Mouse (Mus musculus) neural tube, embryonic 12.5 days (tissue): ENCODE measurements around the gene Phf11b. TPM values are rescaled to one million over a fixed set of nuclear protein-coding genes. Genes with fewer than 3 reads are reported as not detected.
"Not testable (repeated sequence)": the region's sequence is repeated elsewhere in the genome, so short reads cannot be mapped to it uniquely, and the experiment has no call there.

Experiments used
- ATAC-seq: fragments of 200-750 bp; cut with Nextera tagmentation; 2 replicates; pipeline ENCODE4 v1.8.0; 2017; ENCODE audit warnings: low read depth, mild to moderate bottlenecking, moderate TSS enrichment, moderate library complexity; ENCODE audit not compliant: low FRiP score
- H3K27ac ChIP-seq: fragments of 300-500 bp; sonication (generic); 2 replicates; pipeline ENCODE4 v1.5.1; 2016
- H3K27me3 ChIP-seq: fragments of 300-500 bp; sonication (generic); replicated peaks from 2 replicates; pipeline ENCODE4 v1.6.1; 2016; ENCODE audit warnings: mild to moderate bottlenecking
- H3K36me3 ChIP-seq: fragments of 300-500 bp; sonication (generic); 2 replicates; pipeline ENCODE4 v1.6.1; 2016; ENCODE audit warnings: mild to moderate bottlenecking
- H3K4me1 ChIP-seq: fragments of 300-500 bp; sonication (generic); 2 replicates; pipeline ENCODE4 v1.6.1; 2016
- H3K4me2 ChIP-seq: fragments of 300-500 bp; sonication (generic); replicated peaks from 2 replicates; pipeline ENCODE4 v1.6.1; 2016; ENCODE audit warnings: mild to moderate bottlenecking
- H3K4me3 ChIP-seq: fragments of 300-500 bp; sonication (generic); 2 replicates; pipeline ENCODE4 v1.5.1; 2016
- H3K9ac ChIP-seq: fragments of 300-500 bp; sonication (generic); 2 replicates; pipeline ENCODE4 v1.6.1; 2016; ENCODE audit warnings: mild to moderate bottlenecking
- H3K9me3 ChIP-seq: fragments of 300-500 bp; sonication (generic); 2 replicates; pipeline ENCODE4 v1.6.1; 2016; ENCODE audit warnings: mild to moderate bottlenecking
- WGBS: fragments of 180-500 bp; shearing (Covaris S2); methylation state at CpG from one replicate; pipeline ENCODE4 v1.1.7; 2016; 5-methylcytosine and 5-hydroxymethylcytosine counted together
- polyA plus RNA-seq: library from polyadenylated mRNA; unstranded; fragments of >200 nt; fragmentation: Nextera tagmentation; extraction: Ambion mirVana; gene quantifications from 2 replicates; pipeline ENCODE4 v1.2.1, GENCODE M21; 2016

The Phf11b gene
- polyA plus RNA-seq, 1 experiment from 2014 or later: 0.33 TPM

DNA sequence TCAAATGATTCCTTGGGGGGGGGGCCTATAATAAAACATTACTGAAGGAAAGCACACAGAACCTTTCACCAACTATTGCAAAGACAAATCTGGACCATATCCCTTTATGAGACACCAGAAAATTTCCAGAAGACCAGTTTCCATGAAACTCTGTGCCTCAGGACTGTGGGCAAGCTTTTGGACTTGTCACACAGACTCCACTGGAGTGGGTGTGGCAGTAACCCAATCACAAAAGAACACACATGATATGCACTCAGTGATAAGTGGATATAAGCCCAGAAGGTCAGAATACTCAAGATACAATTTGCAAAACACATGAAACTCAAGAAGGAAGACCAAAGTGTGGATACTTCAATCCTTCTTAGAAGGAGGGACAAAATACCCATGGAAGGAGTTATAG lies 49.4 kb downstream of the Phf11b start:
- not testable (repeated sequence) for H3K36me3 ChIP-seq, H3K9me3 ChIP-seq, H3K27me3 ChIP-seq, H3K27ac ChIP-seq, ATAC-seq, H3K4me1 ChIP-seq, H3K4me3 ChIP-seq, H3K9ac ChIP-seq, H3K4me2 ChIP-seq

DNA sequence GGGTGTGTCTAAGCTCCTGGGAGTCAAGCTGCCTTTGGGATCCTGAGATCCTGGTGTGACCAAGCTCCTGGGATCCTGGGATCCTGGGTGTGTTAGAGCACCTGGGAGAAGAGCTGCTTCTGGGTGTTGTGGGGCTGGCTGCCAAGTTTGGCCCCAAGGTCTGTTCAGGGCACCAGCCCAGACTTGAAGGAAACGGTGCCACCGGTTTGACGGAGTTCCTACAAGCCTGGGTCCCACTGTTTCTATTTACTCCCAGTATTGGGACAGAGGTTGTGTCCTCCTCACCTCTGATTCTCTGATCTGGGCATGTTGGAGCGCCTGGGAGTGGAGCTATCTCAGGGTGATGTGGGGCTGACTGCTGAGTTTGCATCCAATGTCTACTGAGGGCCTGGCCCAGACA lies 66.2 kb downstream of the Phf11b start:
- H3K4me1 ChIP-seq, H3K4me2 ChIP-seq, H3K4me3 ChIP-seq, H3K27me3 ChIP-seq, ATAC-seq, H3K27ac ChIP-seq, H3K9me3 ChIP-seq, H3K9ac ChIP-seq, H3K36me3 ChIP-seq: not testable (repeated sequence)
- 92% methylated on average over 4 of the region's 4 CpGs for WGBS

Other genes with a start within 250 kb of the Phf11b start
- not detected in 2 replicates for gene 1700129C05Rik, start 198.5 kb downstream of the Phf11b start, polyA plus RNA-seq
- gene Gm5142, start 162.6 kb downstream of the Phf11b start, polyA plus RNA-seq: not detected in 2 replicates
- gene Rcbtb1, start 140.1 kb downstream of the Phf11b start, polyA plus RNA-seq: 98.8 and 100 TPM in 2 replicates
- gene Gm6904, start 81.1 kb downstream of the Phf11b start, polyA plus RNA-seq: not detected in 2 replicates
- gene Phf11a, start 43.8 kb downstream of the Phf11b start, polyA plus RNA-seq: not detected in 2 replicates
- 0.31 and 0.55 TPM in 2 replicates for gene Phf11d, start 24.1 kb upstream of the Phf11b start, polyA plus RNA-seq
- 0.44 and 0.63 TPM in 2 replicates for gene Phf11c, start 54.0 kb upstream of the Phf11b start, polyA plus RNA-seq
- 10.1 and 12.1 TPM in 2 replicates for gene Setdb2, start 99.5 kb upstream of the Phf11b start, polyA plus RNA-seq
- 26.9 and 30.6 TPM in 2 replicates for gene Cab39l, start 99.6 kb upstream of the Phf11b start, polyA plus RNA-seq